Mouse (Mus musculus) thymus, adult 2 months (tissue): ENCODE results near the gene Pnliprp1.

Experiments
- CTCF ChIP-seq: fragments of 200-500 bp; IDR thresholded peaks from 2 replicates; pipeline ENCODE4 v1.5.1; 2012; ENCODE audit warnings: mild to moderate bottlenecking, control low read depth, low read length, moderate library complexity, borderline replicate concordance; ENCODE audit not compliant: control insufficient read depth, poor library complexity, insufficient read depth; ENCODE audit errors: extremely low read depth
- POLR2A ChIP-seq: fragments of 200-500 bp; IDR thresholded peaks from 2 replicates; pipeline ENCODE4 v1.6.1; 2012; ENCODE audit warnings: mild to moderate bottlenecking, low read length, control low read depth, moderate library complexity; ENCODE audit not compliant: control insufficient read depth, poor library complexity, insufficient read depth; ENCODE audit errors: extremely low read depth

DNA sequence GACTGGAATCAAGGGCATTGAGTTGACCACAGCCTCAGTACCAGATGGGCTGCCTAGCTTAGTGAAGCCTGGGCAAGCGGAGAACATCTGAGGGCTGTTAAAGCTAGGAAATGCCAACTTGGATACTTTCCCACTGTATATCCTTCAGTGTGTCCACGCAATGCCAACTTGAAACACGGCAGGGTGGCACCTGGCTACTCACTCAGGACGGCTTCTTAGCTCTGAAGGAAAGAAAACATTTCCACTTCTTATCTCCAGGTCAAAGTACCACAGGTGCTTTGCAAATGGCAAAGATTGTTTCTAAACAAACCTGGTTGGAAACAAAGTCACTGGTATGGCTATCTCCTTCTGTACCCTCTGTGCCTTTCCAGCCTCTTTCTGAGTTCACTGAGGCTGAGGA lies 30.2 kb downstream of the Pnliprp1 start:
- TF ChIP-seq CTCF (no peak), POLR2A (no peak)
